Mouse (Mus musculus) intestine, embryonic 14.5 days (tissue): ENCODE measurements around the gene Pdzd9. TPM values are rescaled to one million over a fixed set of nuclear protein-coding genes. Genes with fewer than 3 reads are reported as not detected.

Source experiments
- ATAC-seq: fragments of 200-750 bp; cut with Nextera tagmentation; replicated peaks from 2 replicates; pipeline ENCODE4 v1.8.0; 2017; ENCODE audit warnings: low read depth, moderate number of reproducible peaks, moderate TSS enrichment, moderate library complexity; ENCODE audit not compliant: low FRiP score, low TSS enrichment
- DNase-seq: peaks from one replicate; pipeline ENCODE4 v3.0.0-alpha.2; 2018; ENCODE audit warnings: low spot score
- H3K27ac ChIP-seq: fragments of 300-500 bp; sonication (generic); 2 replicates; pipeline ENCODE4 v1.5.1; 2014; ENCODE audit warnings: low read depth, mild to moderate bottlenecking, control low read depth
- H3K27me3 ChIP-seq: fragments of 300-500 bp; sonication (generic); replicated peaks from 2 replicates; pipeline ENCODE4 v1.6.1; 2014; ENCODE audit warnings: low read length, control low read depth; ENCODE audit not compliant: control insufficient read depth, insufficient read depth
- H3K36me3 ChIP-seq: fragments of 300-500 bp; sonication (generic); 2 replicates; pipeline ENCODE4 v1.6.1; 2014; ENCODE audit warnings: low read length, control low read depth; ENCODE audit not compliant: control insufficient read depth, insufficient read depth
- H3K4me1 ChIP-seq: fragments of 300-500 bp; sonication (generic); replicated peaks from 2 replicates; pipeline ENCODE4 v1.6.1; 2014; ENCODE audit warnings: low read length, control low read depth, mixed read lengths; ENCODE audit not compliant: control insufficient read depth, insufficient read depth
- H3K4me2 ChIP-seq: fragments of 300-500 bp; sonication (generic); 2 replicates; pipeline ENCODE4 v1.6.1; 2014; ENCODE audit warnings: low read length
- H3K4me3 ChIP-seq: fragments of 300-500 bp; sonication (generic); 2 replicates; pipeline ENCODE4 v1.5.1; 2014; ENCODE audit warnings: low read depth, low read length, control low read depth, mixed read lengths
- H3K9ac ChIP-seq: fragments of 300-500 bp; sonication (generic); 2 replicates; pipeline ENCODE4 v1.6.1; 2014; ENCODE audit warnings: mild to moderate bottlenecking, low read length
- H3K9me3 ChIP-seq: fragments of 300-500 bp; sonication (generic); 2 replicates; pipeline ENCODE4 v1.6.1; 2016; ENCODE audit warnings: low read length, control low read depth; ENCODE audit not compliant: control insufficient read depth
- WGBS: fragments of 180-500 bp; shearing (Covaris S2); extraction: QIAGEN DNeasy Blood & Tissue Kit; methylation state at CpG from one replicate; pipeline ENCODE4 v1.1.7; 2014; 5-methylcytosine and 5-hydroxymethylcytosine counted together
- polyA plus RNA-seq: library from polyadenylated mRNA; unstranded; fragments of >200 nt; fragmentation: Nextera tagmentation; extraction: Ambion mirVana; gene quantifications from 2 replicates; pipeline ENCODE4 v1.2.1, GENCODE M21; 2014

Pdzd9 gene
- polyA plus RNA-seq, 1 experiment from 2014 or later: 0.37 TPM

DNA sequence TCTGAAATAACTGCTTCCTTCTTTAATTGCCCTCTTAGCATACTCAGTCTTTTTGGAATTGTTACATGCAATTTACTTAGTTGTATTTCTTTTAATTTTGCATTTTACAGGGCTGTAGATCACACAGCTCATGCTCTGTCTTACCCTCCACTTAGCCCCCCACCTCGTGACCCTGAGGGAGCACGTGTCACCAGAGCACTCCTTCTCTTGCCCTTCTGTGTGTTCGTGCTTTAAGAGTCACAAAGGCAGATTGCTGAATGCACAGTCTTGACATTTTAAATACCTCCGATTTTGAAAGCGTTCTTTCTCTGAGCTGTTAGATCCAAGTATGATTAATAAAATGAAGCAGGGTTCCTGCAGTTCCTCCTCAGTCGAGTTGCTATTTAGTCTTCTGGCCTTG lies 25.1 kb upstream of the Pdzd9 start:
- H3K36me3 ChIP-seq: peaks cover 19% of the 10 kb centered on the region
- H3K4me2 ChIP-seq: no peak overlapping the region
- 0 out of 2 replicates have a peak, but pooled peaks cover 4% of the 10 kb centered on the region for H3K4me1 ChIP-seq
- ATAC-seq (no peak), DNase-seq (no peak)
- H3K4me3 ChIP-seq: no peak overlapping the region
- H3K9me3 ChIP-seq: no peaks in the 10 kb centered on the region
- no peak overlapping the region for H3K27ac ChIP-seq
- no peaks in the 10 kb centered on the region for H3K27me3 ChIP-seq
- no peak overlapping the region for H3K9ac ChIP-seq
- WGBS: 28% methylated on average over 6 of the region's 6 CpGs

DNA sequence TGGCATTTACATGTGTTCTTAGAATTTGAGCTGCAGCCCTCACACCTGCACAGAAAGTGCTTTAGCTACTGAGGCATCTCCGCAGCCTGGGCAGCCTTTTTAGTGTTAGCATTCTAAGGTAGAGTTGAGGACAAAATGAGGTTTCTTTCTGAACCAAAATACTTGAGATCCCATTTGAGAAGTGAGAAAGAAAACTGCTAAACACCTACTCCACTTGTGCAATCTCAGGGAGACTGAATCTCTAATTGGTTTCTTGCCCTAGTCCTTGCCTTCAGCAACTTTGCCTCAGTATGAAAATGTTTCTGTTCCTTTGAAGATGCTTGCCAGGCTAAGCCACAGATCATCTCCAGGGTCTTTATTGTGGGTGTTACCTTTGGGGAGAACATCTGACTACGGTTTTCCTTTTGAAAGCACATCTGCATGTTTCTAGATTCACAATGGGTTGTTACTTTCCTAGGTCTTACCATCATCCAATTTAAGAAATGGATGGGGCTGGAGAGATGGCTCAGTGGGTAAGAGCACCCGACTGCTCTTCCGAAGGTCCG lies 23.8 kb upstream of the Pdzd9 start:
- H3K9me3 ChIP-seq: no peaks in the 10 kb centered on the region
- no peak overlapping the region for H3K27ac ChIP-seq
- peaks cover 19% of the 10 kb centered on the region for H3K36me3 ChIP-seq
- no peak overlapping the region for H3K9ac ChIP-seq
- WGBS: 94% methylated on average over 5 of the region's 5 CpGs
- no peak overlapping the region for H3K4me2 ChIP-seq
- 0 out of 2 replicates have a peak, but pooled peaks cover 4% of the 10 kb centered on the region for H3K4me1 ChIP-seq
- no peaks in the 10 kb centered on the region for H3K27me3 ChIP-seq
- H3K4me3 ChIP-seq: no peak overlapping the region
- ATAC-seq (no peak), DNase-seq (no peak)

DNA sequence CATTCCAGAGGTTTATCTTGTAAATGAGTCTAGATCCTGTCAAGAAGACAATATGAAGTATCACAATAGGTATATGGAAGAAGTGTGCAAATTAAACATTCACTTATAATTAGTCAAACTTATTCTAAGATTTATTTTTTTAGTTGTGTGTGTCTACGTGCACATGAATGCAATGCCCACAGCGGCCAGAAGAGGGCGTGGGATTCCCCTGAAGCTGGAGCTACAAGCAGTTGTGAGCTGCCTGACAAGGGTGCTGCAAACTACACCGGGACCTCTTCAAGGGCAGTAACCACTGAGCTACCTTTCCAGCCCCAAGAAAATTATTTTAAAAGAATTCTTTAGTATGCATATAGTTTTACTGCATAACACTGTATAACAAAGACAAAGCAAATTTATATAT lies 20.5 kb upstream of the Pdzd9 start:
- Histone ChIP-seq H3K36me3 (peaks cover 16% of the 10 kb centered on the region), H3K9me3 (no peaks in the 10 kb centered on the region), H3K4me1 (0 out of 2 replicates have a peak, but pooled peaks cover 6% of the 10 kb centered on the region), H3K27me3 (no peaks in the 10 kb centered on the region), H3K9ac (no peak overlapping the region), H3K4me2 (no peak overlapping the region), H3K27ac (no peak overlapping the region), H3K4me3 (no peak overlapping the region)
- WGBS: 70% methylated on average over 4 of the region's 4 CpGs
- ATAC-seq (no peak), DNase-seq (no peak)

DNA sequence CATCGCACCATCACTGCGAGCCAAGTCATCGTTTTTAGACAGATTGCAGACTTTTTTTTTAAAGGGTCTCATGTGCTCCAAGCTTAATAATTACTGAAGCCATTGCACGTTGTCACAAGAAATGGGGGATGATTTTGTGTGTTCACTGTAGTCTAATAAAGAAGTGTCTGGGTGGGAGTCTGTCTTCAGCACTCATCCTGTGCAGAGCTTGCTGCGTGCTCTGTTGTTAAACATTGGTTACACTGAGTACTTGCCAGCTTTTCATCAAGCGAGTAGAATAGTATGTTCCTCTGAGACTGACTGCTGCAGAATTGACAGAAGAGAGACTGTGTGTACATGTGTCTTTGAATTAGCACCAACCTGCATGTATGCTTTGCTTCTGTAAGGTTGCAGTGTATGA lies 15.1 kb upstream of the Pdzd9 start:
- Histone ChIP-seq H3K4me2 (peak overlapping the region; percentile 18; the same call in 1 of the 2 replicates), H3K27me3 (no peaks in the 10 kb centered on the region), H3K27ac (peak overlapping the region; percentile 16; the same call in 1 of the 2 replicates), H3K4me3 (no peak overlapping the region), H3K4me1 (peaks cover 15% of the 10 kb centered on the region), H3K36me3 (no peaks in the 10 kb centered on the region), H3K9ac (no peak overlapping the region), H3K9me3 (no peaks in the 10 kb centered on the region)
- 55% methylated on average over 6 of the region's 6 CpGs for WGBS
- ATAC-seq (no peak), DNase-seq (no peak)

DNA sequence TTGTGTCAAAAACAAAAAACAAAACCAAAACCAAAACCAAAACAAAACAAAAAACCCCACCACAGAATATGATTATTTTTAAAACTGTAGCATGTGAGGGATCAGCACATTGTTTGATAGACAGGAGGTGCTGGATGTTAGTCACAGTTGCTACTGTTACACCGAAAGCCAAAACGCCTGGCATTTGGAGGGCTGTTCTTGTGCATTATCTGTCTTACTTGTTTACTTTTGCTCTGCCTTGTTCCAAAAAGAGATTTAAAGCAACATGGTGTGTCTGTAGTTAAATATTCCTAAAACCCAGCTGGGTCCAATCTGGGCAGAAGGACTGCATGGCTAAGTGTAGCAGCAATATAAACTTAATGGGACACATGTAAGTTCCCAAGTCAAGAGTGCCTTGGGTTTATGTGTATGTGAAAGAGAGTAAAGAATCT lies 14.6 kb upstream of the Pdzd9 start:
- no peak overlapping the region for H3K4me3 ChIP-seq
- DNase-seq: no peak
- no peaks in the 10 kb centered on the region for H3K36me3 ChIP-seq
- H3K27me3 ChIP-seq: no peaks in the 10 kb centered on the region
- WGBS: 30% methylated on average over 2 of the region's 2 CpGs
- no peak for ATAC-seq
- H3K4me2 ChIP-seq: peak overlapping the region; percentile 18; the same call in 1 of the 2 replicates
- H3K9me3 ChIP-seq: no peaks in the 10 kb centered on the region
- peaks cover 17% of the 10 kb centered on the region for H3K4me1 ChIP-seq
- H3K9ac ChIP-seq: no peak overlapping the region
- peak overlapping the region; percentile 16; the same call in 1 of the 2 replicates for H3K27ac ChIP-seq

DNA sequence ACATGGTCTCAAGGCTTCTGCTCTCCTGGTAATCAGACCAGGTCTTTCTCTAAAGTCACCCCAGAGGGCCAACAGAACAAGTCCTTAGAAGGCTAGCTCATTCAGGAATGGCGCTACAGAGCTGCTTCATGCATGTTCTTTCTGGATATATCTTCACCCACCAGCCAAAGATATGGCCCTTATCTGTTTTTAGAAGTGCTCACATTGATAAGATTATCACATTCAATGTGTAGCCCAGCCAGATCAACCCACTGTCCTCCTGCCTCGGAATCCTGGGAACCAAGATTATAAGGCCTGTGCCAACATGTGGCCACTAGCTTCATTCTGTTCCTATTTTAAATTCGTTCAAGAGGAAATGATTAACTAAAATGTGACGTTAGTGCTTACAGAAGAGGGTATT lies 11.9 kb upstream of the Pdzd9 start:
- H3K27me3 ChIP-seq: no peaks in the 10 kb centered on the region
- H3K9me3 ChIP-seq: no peaks in the 10 kb centered on the region
- peaks cover 32% of the 10 kb centered on the region for H3K4me1 ChIP-seq
- no peak overlapping the region for H3K27ac ChIP-seq
- no peak overlapping the region for H3K9ac ChIP-seq
- H3K36me3 ChIP-seq: no peaks in the 10 kb centered on the region
- ATAC-seq: no peak
- DNase-seq: no peak
- no peak overlapping the region for H3K4me2 ChIP-seq
- WGBS: 79% methylated on average over 4 of the region's 4 CpGs
- no peak overlapping the region for H3K4me3 ChIP-seq

DNA sequence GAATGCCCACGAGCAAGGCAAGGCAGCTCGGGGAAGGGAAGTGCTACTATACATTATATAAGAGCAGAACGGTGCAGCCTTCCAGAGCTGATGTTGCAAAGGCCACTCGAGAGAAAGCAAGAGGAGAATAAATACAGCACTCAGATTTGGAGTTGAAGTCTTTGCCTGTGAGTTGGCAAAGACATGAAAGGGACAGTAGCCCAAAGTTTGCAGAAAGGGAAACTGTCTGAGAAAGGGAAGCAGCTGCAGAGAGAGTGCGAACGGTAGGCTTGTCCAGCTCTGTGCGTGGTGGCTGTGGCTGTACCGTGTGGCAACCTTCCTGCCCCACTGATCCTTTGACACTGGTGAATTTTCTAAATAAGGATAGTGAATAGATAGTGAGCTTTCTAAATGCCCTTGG lies 8.9 kb upstream of the Pdzd9 start:
- no peak overlapping the region for H3K27ac ChIP-seq
- peaks cover 21% of the 10 kb centered on the region for H3K4me1 ChIP-seq
- no peaks in the 10 kb centered on the region for H3K27me3 ChIP-seq
- peak overlapping the region; percentile 61 for H3K4me2 ChIP-seq
- H3K9me3 ChIP-seq: no peaks in the 10 kb centered on the region
- no peaks in the 10 kb centered on the region for H3K36me3 ChIP-seq
- DNase-seq (no peak), ATAC-seq (no peak)
- peak overlapping the region; percentile 93 for H3K4me3 ChIP-seq
- peak overlapping the region; percentile 91 for H3K9ac ChIP-seq
- WGBS: 42% methylated on average over 8 of the region's 8 CpGs

DNA sequence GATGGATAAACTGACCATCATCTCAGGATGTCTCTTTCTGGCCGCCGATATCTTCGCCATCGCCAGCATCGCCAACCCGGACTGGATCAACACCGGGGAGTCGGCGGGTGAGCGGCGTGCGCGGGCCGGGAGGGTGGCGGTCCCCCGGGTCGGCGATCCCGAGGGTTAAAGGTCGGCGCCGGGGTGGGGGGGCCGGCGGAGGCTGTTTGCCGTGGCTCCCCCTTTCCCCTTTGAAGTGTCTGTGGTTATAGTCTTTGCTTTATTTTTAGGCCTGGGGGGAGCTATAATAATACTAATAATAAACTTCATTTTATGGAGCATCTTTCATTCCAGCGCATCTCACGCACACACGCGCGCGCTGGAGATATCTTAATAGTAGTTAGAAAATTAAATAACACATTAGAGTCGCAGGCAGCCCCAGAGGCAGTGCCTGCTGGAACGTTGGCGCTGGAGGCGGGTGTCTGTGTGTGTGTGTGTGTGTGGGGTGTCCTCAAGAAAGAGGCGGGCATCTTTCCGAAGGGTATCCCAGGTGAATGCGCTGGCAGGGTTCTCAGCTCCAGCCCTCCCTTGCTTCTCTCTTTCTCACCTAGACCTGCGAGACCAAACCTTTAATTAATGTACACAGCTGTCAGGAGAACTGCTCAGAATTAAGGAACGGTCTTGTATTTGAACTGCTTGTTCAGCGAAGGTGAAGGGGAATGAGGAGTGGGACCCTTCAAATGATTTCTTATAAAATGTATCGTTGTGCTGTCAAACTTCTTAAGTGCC lies 7.8 kb upstream of the Pdzd9 start:
- ATAC-seq: peak; percentile 72
- no peaks in the 10 kb centered on the region for H3K36me3 ChIP-seq
- WGBS: 2% methylated on average over 41 of the region's 42 CpGs

More for the DNA sequence above, 7.8 kb upstream of the Pdzd9 start:
- 0 out of 2 replicates have a peak overlapping the region, but pooled peaks have one; percentile 73 for H3K27ac ChIP-seq
- H3K9ac ChIP-seq: peak overlapping the region; percentile 91
- H3K27me3 ChIP-seq: no peaks in the 10 kb centered on the region
- peaks cover 21% of the 10 kb centered on the region for H3K4me1 ChIP-seq
- H3K9me3 ChIP-seq: no peaks in the 10 kb centered on the region
- DNase-seq: peak; percentile 64
- H3K4me3 ChIP-seq: peak overlapping the region; percentile 93
- peak overlapping the region; percentile 61 for H3K4me2 ChIP-seq
